Mouse (Mus musculus) fibroblast of lung, adult 2 months (primary cell): ENCODE measurements around the gene Phlpp1.

Source experiments
- DNase-seq: peaks from one replicate; pipeline ENCODE4 v3.0.0-alpha.2; 2011; ENCODE audit warnings: low read depth

Gene Phlpp1

GRCm38 (mm10) chr1:106164111-106164510, 7.4 kb upstream of the Phlpp1 start:
- no peak for DNase-seq

GRCm38 (mm10) chr1:106168001-106168400, 3.6 kb upstream of the Phlpp1 start:
- DNase-seq: no peak

- DNase-seq: no peak
Measured at GRCm38 (mm10) chr1:106168801-106169200, 2.8 kb upstream of the Phlpp1 start.

- DNase-seq: no peak
Measured at GRCm38 (mm10) chr1:106169741-106170265, 1.7 kb upstream of the Phlpp1 start.

GRCm38 (mm10) chr1:106172301-106172930, 864 bp downstream of the Phlpp1 start:
- DNase-seq: no peak

GRCm38 (mm10) chr1:106172931-106173371, 1.4 kb downstream of the Phlpp1 start:
- DNase-seq: no peak

GRCm38 (mm10) chr1:106173621-106174156, 2.1 kb downstream of the Phlpp1 start:
- DNase-seq: no peak

GRCm38 (mm10) chr1:106174598-106174997, 3.0 kb downstream of the Phlpp1 start:
- DNase-seq: no peak

GRCm38 (mm10) chr1:106175360-106175759, 3.8 kb downstream of the Phlpp1 start:
- DNase-seq: no peak

GRCm38 (mm10) chr1:106176791-106177190, 5.2 kb downstream of the Phlpp1 start:
- DNase-seq: no peak

- no peak for DNase-seq
Measured at GRCm38 (mm10) chr1:106177868-106178790, 6.6 kb downstream of the Phlpp1 start.

GRCm38 (mm10) chr1:106183701-106184100, 12.1 kb downstream of the Phlpp1 start:
- no peak for DNase-seq

GRCm38 (mm10) chr1:106184780-106185460, 13.4 kb downstream of the Phlpp1 start:
- no peak for DNase-seq

- DNase-seq: no peak
Measured at GRCm38 (mm10) chr1:106185461-106185924, 13.9 kb downstream of the Phlpp1 start.

GRCm38 (mm10) chr1:106186062-106186461, 14.5 kb downstream of the Phlpp1 start:
- DNase-seq: no peak

- no peak for DNase-seq
Measured at GRCm38 (mm10) chr1:106187480-106187879, 15.9 kb downstream of the Phlpp1 start.

GRCm38 (mm10) chr1:106188756-106189155, 17.2 kb downstream of the Phlpp1 start:
- DNase-seq: no peak

- DNase-seq: no peak
Measured at GRCm38 (mm10) chr1:106189311-106189710, 17.8 kb downstream of the Phlpp1 start.

- no peak for DNase-seq
Measured at GRCm38 (mm10) chr1:106190695-106191094, 19.1 kb downstream of the Phlpp1 start.

- no peak for DNase-seq
Measured at GRCm38 (mm10) chr1:106191885-106192284, 20.3 kb downstream of the Phlpp1 start.

GRCm38 (mm10) chr1:106192864-106193470, 21.4 kb downstream of the Phlpp1 start:
- no peak for DNase-seq
